Mouse (Mus musculus) CD8-positive naive resting alpha-beta T cell, adult 2 months (primary cell): ENCODE data around the gene Plekha7.

Experiments used
- DNase-seq, 2 experiments: peaks; one replicate each; pipeline ENCODE4 v3.0.0; 2022; ENCODE audit warnings: low read depth in 2 of 2, low spot score in 2 of 2

Gene Plekha7

GRCm38 (mm10) chr7:116290559-116290958, 17.6 kb downstream of the Plekha7 start:
- no peak for DNase-seq

- DNase-seq: no peak
Measured at GRCm38 (mm10) chr7:116288996-116289395, 19.2 kb downstream of the Plekha7 start.

- no peak for DNase-seq
Measured at GRCm38 (mm10) chr7:116287959-116288358, 20.2 kb downstream of the Plekha7 start.

GRCm38 (mm10) chr7:116286611-116287355, 21.4 kb downstream of the Plekha7 start:
- no peak for DNase-seq

- no peak for DNase-seq
Measured at GRCm38 (mm10) chr7:116286173-116286572, 22.0 kb downstream of the Plekha7 start.

GRCm38 (mm10) chr7:116285216-116285615, 23.0 kb downstream of the Plekha7 start:
- DNase-seq: no peak

GRCm38 (mm10) chr7:116282755-116283154, 25.4 kb downstream of the Plekha7 start:
- DNase-seq: no peak

- no peak for DNase-seq
Measured at GRCm38 (mm10) chr7:116280126-116280525, 28.1 kb downstream of the Plekha7 start.

- DNase-seq: no peak
Measured at GRCm38 (mm10) chr7:116278280-116278679, 29.9 kb downstream of the Plekha7 start.

GRCm38 (mm10) chr7:116276315-116276714, 31.9 kb downstream of the Plekha7 start:
- DNase-seq: no peak

- DNase-seq: no peak
Measured at GRCm38 (mm10) chr7:116273111-116273510, 35.1 kb downstream of the Plekha7 start.

- DNase-seq: no peak
Measured at GRCm38 (mm10) chr7:116269501-116269995, 38.6 kb downstream of the Plekha7 start.

- no peak for DNase-seq
Measured at GRCm38 (mm10) chr7:116268113-116268926, 39.9 kb downstream of the Plekha7 start.

GRCm38 (mm10) chr7:116263281-116263680, 44.9 kb downstream of the Plekha7 start:
- DNase-seq: no peak

GRCm38 (mm10) chr7:116262508-116262907, 45.7 kb downstream of the Plekha7 start:
- no peak for DNase-seq

GRCm38 (mm10) chr7:116262101-116262500, 46.1 kb downstream of the Plekha7 start:
- DNase-seq: peak in 1 of 2 experiments; percentile 12

- no peak for DNase-seq
Measured at GRCm38 (mm10) chr7:116260826-116261615, 47.2 kb downstream of the Plekha7 start.

GRCm38 (mm10) chr7:116258464-116259185, 49.6 kb downstream of the Plekha7 start:
- no peak for DNase-seq

GRCm38 (mm10) chr7:116257953-116258352, 50.2 kb downstream of the Plekha7 start:
- no peak for DNase-seq

GRCm38 (mm10) chr7:116255664-116256063, 52.5 kb downstream of the Plekha7 start:
- DNase-seq: no peak

- DNase-seq: no peak
Measured at GRCm38 (mm10) chr7:116254660-116255059, 53.5 kb downstream of the Plekha7 start.
